Mouse (Mus musculus): ENCODE data around the gene Bglap.

DNA sequence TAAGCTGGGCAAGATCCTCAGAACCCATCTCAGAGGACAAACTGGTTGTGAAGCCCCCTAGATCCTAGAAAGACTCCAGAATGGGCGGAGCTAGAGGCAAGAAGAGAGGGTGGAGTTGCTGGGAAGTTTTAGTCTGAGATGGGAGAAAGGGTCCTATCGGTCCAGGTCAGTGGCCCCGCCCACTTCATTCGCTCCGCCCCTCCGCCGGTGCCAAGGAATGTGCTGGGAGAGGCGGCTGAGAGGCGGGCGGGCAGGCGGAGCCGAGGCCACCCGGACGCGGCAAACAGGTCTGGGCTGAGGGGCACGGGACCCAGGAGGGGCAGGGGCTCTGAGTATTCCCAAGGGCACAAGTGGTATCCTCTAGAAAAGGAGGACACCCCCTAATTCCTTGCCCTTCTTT, 19.9 kb downstream of the Bglap start, which contains the start of gene Paqr6:
- TF ChIP-seq CTCF (IDR thresholded peaks at IDR 0.05; ENCODE audit: extremely low read depth, insufficient read length, insufficient replicate concordance, low read depth, low read length) (no peak), POLR2A (IDR thresholded peaks at IDR 0.05; ENCODE audit: low read depth, low read length) (no peak)
